Comparison of ENCODE assay signal across 26 mouse cellular contexts in the genomic region with DNA sequence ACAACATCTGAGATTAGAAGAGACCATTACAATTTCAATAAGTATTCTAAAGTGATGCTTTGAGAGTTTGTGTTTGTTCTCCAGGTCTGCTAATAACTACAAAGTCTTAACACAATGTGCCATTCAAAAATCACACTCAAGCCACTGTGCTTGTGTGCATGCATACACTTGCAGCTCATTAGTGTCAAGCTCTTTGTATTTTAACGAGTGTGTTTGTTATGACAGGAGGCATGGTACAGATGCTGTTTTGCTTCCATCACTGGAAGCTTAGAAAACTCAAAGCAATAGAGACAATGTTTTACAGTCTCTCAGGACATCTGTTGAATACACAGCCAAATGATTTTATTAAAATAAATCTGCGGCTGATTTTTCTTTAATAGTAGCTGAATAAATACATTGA.
"Had no signal": no experiment of that assay in that cellular context is flagged by ENCODE, and none has a peak within 500 bp of the region (broad histone marks: within the 10 kb centered on the region; RNA-seq: fewer than 3 reads in every experiment).

No protein-coding gene starts in this region.

- H3K9ac ChIP-seq: heart, embryonic 13.5 days; heart, embryonic 15.5 days; hindbrain, embryonic 14.5 days; intestine, embryonic 15.5 days; limb, embryonic 13.5 days; limb, embryonic 15.5 days; liver, embryonic 12.5 days; liver, embryonic 14.5 days had no signal

- H3K4me3 ChIP-seq: gastrocnemius, adult 2 months; heart, adult 2 months; heart, embryonic 13.5 days; heart, embryonic 15.5 days; intestine, embryonic 15.5 days; limb, embryonic 13.5 days; limb, embryonic 15.5 days; liver, embryonic 12.5 days had no signal

- H3K4me2 ChIP-seq: heart, embryonic 11.5 days; heart, embryonic 13.5 days; heart, embryonic 15.5 days; hindbrain, embryonic 14.5 days; intestine, embryonic 15.5 days; limb, embryonic 13.5 days; limb, embryonic 15.5 days; liver, embryonic 12.5 days had no signal

- DNase-seq: gastrocnemius, adult 2 months; gastrocnemius, postnatal 10 days; gastrocnemius, postnatal 25 days; heart, adult 2 months; heart, postnatal 14 days; heart, postnatal 36 days; kidney, adult 18-20 months; kidney, adult 8-10 months; kidney, postnatal 10 days; kidney, postnatal 25 days; kidney, postnatal 4 days; layer of hippocampus, adult 9-11 months; layer of hippocampus, postnatal 36 days; left cerebral cortex, postnatal 4 days had no signal

- H3K27me3 ChIP-seq: heart, embryonic 13.5 days; heart, embryonic 15.5 days; intestine, embryonic 15.5 days; limb, embryonic 13.5 days; limb, embryonic 15.5 days; liver, embryonic 12.5 days had no signal

- H3K27ac ChIP-seq: gastrocnemius, adult 2 months; heart, adult 2 months; heart, embryonic 13.5 days; heart, embryonic 15.5 days; hindbrain, embryonic 14.5 days; intestine, embryonic 15.5 days; limb, embryonic 13.5 days; limb, embryonic 15.5 days; liver, embryonic 12.5 days; liver, embryonic 14.5 days had no signal

- H3K4me1 ChIP-seq: heart, embryonic 13.5 days; heart, embryonic 15.5 days; limb, embryonic 15.5 days; liver, embryonic 12.5 days had no signal

- ATAC-seq: hindbrain, embryonic 16.5 days; inflammation-experienced regulatory T-cells, adult 6 months; intestine, embryonic 15.5 days; intestine, postnatal 0 days; liver, embryonic 12.5 days had no signal

- H3K36me3 ChIP-seq: heart, embryonic 13.5 days; heart, embryonic 15.5 days; intestine, embryonic 15.5 days; limb, embryonic 13.5 days; limb, embryonic 15.5 days; liver, embryonic 12.5 days had no signal

- H3K9me3 ChIP-seq: heart, embryonic 13.5 days; heart, embryonic 15.5 days; intestine, embryonic 15.5 days; limb, embryonic 13.5 days; limb, embryonic 15.5 days; liver, embryonic 12.5 days had no signal
